Mouse (Mus musculus): Measurements from ENCODE around the gene Bcar1. TPM values are rescaled to one million over a fixed set of nuclear protein-coding genes. Genes with fewer than 3 reads are reported as not detected.

The Bcar1 gene
- total and polyA plus RNA-seq, 2 experiments from 2014 or later, result 44.3 to 72.8 TPM

DNA sequence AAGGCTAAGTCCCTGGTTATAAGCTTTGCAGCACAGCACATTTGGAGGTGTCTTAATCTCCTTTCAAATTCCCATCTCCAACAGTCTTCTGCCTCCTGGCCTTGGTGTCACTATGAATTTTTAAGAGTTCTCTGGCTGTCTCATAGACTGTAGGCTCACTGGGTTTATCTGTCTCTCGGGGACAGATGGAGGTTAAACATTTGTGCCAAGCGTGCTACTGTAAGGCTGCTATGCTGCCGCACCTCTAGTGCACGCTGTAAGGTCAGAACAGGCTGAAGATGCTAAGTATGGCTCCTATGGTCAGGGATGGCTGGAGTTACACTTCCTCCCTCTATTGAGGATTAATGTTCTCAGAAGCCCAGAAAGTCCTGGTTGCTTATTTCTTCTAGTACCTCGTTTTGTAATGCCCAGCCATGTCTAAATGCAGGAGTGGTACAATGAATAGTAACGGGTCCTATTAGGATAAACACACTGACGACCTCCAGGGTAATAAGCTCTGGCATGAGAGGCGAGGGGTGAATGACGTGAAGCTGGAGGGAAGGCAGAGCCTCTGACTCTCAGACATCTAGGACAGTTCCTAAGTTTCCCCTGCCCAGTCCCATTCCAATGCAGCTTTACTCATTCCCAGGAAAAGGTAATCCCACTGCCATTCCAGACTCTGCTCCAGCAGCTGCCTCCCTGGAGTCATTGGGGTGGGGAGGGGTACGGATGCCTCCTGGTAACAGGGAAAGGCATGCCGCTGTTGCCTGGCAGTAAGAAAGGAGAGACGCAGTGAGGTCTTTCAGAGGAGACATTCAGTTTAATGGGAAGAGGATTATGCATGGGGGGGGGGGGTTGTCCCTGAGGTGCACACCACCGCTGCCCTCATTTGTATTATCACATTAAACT lies 43.3 kb upstream of the Bcar1 start:
- DNase-seq (ENCODE audit: low spot score) (peak; percentile 46), ATAC-seq (ENCODE audit: low FRiP score) (no peak)
- peaks cover 15% of the 10 kb centered on the region for H3K4me1 ChIP-seq (ENCODE audit: insufficient read depth, low read length)
- 0 out of 2 replicates have a peak overlapping the region, but pooled peaks have one; percentile 12 for H3K4me2 ChIP-seq (ENCODE audit: low read depth, low read length, poor library complexity, severe bottlenecking)
- H3K27ac ChIP-seq (ENCODE audit: low read depth, low read length), result peak overlapping the region; percentile 64
- 19% methylated on average over 13 of the region's 13 CpGs for WGBS
- no peak for TF ChIP-seq CTCF (IDR thresholded peaks at IDR 0.05)
- no peak overlapping the region for H3K9ac ChIP-seq (replicated peaks; ENCODE audit: low read length, poor library complexity, severe bottlenecking)
- H3K9me3 ChIP-seq (ENCODE audit: low read length), result no peaks in the 10 kb centered on the region
- H3K36me3 ChIP-seq (ENCODE audit: insufficient read depth, low read length), result peaks cover 6% of the 10 kb centered on the region; the same call in 1 of the 2 replicates
- no peak overlapping the region for H3K4me3 ChIP-seq (ENCODE audit: low read depth, low read length)
- H3K27me3 ChIP-seq (ENCODE audit: insufficient read depth, low read length), result no peaks in the 10 kb centered on the region

GRCm38 (mm10) chr8:111786116-111786515 lies 42.5 kb upstream of the Bcar1 start:
- Histone ChIP-seq H3K4me2 (ENCODE audit: low read depth, low read length, poor library complexity, severe bottlenecking) (no peak overlapping the region), H3K9me3 (ENCODE audit: low read length) (no peaks in the 10 kb centered on the region), H3K36me3 (ENCODE audit: insufficient read depth, low read length) (0 out of 2 replicates have a peak, but pooled peaks cover 3% of the 10 kb centered on the region), H3K4me1 (ENCODE audit: insufficient read depth, low read length) (peaks cover 15% of the 10 kb centered on the region), H3K9ac (replicated peaks; ENCODE audit: low read length, poor library complexity, severe bottlenecking) (no peak overlapping the region), H3K4me3 (ENCODE audit: low read depth, low read length) (no peak overlapping the region), H3K27me3 (ENCODE audit: insufficient read depth, low read length) (no peaks in the 10 kb centered on the region), H3K27ac (ENCODE audit: low read depth, low read length) (no peak overlapping the region)
- DNase-seq (ENCODE audit: low spot score) (no peak), ATAC-seq (ENCODE audit: low FRiP score) (no peak)
- WGBS, result 73% methylated on average over 2 of the region's 2 CpGs
- no peak for TF ChIP-seq CTCF (IDR thresholded peaks at IDR 0.05)

GRCm38 (mm10) chr8:111782671-111783394 lies 39.2 kb upstream of the Bcar1 start:
- no peak overlapping the region for H3K9ac ChIP-seq (replicated peaks; ENCODE audit: low read length, poor library complexity, severe bottlenecking)

GRCm38 (mm10) chr8:111782161-111782560 lies 38.6 kb upstream of the Bcar1 start:
- H3K27me3 ChIP-seq (ENCODE audit: insufficient read depth, low read length), result no peaks in the 10 kb centered on the region
- no peaks in the 10 kb centered on the region for H3K9me3 ChIP-seq (ENCODE audit: low read length)
- H3K4me2 ChIP-seq (ENCODE audit: low read depth, low read length, poor library complexity, severe bottlenecking), result no peak overlapping the region
- H3K4me1 ChIP-seq (ENCODE audit: insufficient read depth, low read length), result peaks cover 4% of the 10 kb centered on the region; the same call in 1 of the 2 replicates
- DNase-seq (ENCODE audit: low spot score), result no peak
- no peak overlapping the region for H3K4me3 ChIP-seq (ENCODE audit: low read depth, low read length)
- no peak for ATAC-seq (ENCODE audit: low FRiP score)
- TF ChIP-seq CTCF (IDR thresholded peaks at IDR 0.05), result no peak
- WGBS, result 89% methylated on average over 2 of the region's 2 CpGs
- H3K27ac ChIP-seq (ENCODE audit: low read depth, low read length), result no peak overlapping the region
- no peak overlapping the region for H3K9ac ChIP-seq (replicated peaks; ENCODE audit: low read length, poor library complexity, severe bottlenecking)
- no peaks in the 10 kb centered on the region for H3K36me3 ChIP-seq (ENCODE audit: insufficient read depth, low read length)

More at GRCm38 (mm10) chr8:111782671-111783394, 39.2 kb upstream of the Bcar1 start:
- no peak for ATAC-seq (ENCODE audit: low FRiP score)
- peaks cover 11% of the 10 kb centered on the region for H3K4me1 ChIP-seq (ENCODE audit: insufficient read depth, low read length)
- no peak overlapping the region for H3K4me3 ChIP-seq (ENCODE audit: low read depth, low read length)
- WGBS, result 49% methylated on average over 9 of the region's 9 CpGs
- no peaks in the 10 kb centered on the region for H3K36me3 ChIP-seq (ENCODE audit: insufficient read depth, low read length)
- H3K4me2 ChIP-seq (ENCODE audit: low read depth, low read length, poor library complexity, severe bottlenecking), result no peak overlapping the region
- H3K27me3 ChIP-seq (ENCODE audit: insufficient read depth, low read length), result no peaks in the 10 kb centered on the region
- H3K9me3 ChIP-seq (ENCODE audit: low read length), result no peaks in the 10 kb centered on the region
- peak; percentile 37 for TF ChIP-seq CTCF (IDR thresholded peaks at IDR 0.05)
- H3K27ac ChIP-seq (ENCODE audit: low read depth, low read length), result no peak overlapping the region; the same call in 1 of the 2 replicates
- no peak for DNase-seq (ENCODE audit: low spot score)

DNA sequence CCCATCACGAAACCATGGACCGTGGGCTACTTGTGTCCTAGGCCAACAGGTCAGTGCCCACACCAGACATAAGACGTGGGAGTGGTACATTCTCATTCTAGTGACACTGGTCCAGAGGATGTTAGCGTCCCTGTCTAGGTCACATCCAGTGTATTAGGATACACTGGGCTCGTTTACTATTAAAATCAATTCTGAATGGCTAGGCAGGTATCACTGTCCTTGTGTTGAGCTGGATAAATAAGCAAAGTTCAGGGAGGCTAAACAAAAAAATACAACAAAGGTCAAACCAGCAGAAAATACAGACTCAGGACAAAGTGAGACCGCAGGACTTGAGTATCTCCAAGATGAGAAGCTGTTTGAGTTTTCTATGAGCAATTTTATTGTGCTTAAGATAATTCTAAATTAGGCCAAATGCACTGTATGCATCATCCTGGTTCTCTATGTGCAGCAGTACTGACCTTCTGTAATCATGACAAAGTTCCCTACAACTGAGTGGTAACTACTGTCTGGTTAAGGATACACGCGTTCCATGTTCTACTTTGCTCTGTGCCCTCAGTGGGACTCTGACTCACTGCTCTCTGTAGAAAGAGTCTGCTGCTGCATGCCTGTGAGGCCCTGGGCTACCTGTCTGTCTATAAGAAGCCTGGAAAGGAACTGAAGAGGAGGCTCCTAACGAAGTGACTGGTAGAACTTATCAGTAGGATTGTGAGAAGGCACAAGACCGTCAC lies 37.3 kb upstream of the Bcar1 start:
- no peak overlapping the region for H3K4me2 ChIP-seq (ENCODE audit: low read depth, low read length, poor library complexity, severe bottlenecking)
- no peak overlapping the region for H3K27ac ChIP-seq (ENCODE audit: low read depth, low read length)
- TF ChIP-seq CTCF (IDR thresholded peaks at IDR 0.05), result no peak
- H3K36me3 ChIP-seq (ENCODE audit: insufficient read depth, low read length), result no peaks in the 10 kb centered on the region
- no peaks in the 10 kb centered on the region for H3K4me1 ChIP-seq (ENCODE audit: insufficient read depth, low read length)
- no peak overlapping the region for H3K4me3 ChIP-seq (ENCODE audit: low read depth, low read length)
- ATAC-seq (ENCODE audit: low FRiP score) (no peak), DNase-seq (ENCODE audit: low spot score) (no peak)
- H3K9me3 ChIP-seq (ENCODE audit: low read length), result no peaks in the 10 kb centered on the region
- 87% methylated on average over 10 of the region's 10 CpGs for WGBS
- no peak overlapping the region for H3K9ac ChIP-seq (replicated peaks; ENCODE audit: low read length, poor library complexity, severe bottlenecking)
- H3K27me3 ChIP-seq (ENCODE audit: insufficient read depth, low read length), result no peaks in the 10 kb centered on the region
